Mouse (Mus musculus): ENCODE data around the gene Ppm1h.

Gene Ppm1h

DNA sequence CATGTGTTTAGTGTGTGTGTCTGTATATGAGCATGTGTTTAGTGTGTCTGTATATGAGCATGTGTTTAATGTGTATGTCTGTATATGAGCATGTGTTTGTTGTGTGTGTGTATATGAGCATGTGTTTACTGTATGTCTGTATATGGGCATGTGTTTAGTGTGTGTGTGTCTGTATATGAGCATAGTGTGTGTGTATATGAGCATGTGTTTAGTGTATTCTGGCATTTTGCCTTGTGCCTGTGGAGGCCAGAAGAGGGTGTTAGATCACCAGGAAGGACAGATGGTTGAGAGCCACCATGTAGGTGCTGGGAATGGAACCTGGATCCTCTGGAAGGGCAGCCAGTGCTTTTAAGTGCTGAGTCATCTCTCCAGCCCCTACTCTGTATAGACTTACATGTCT is 300.8 kb downstream of the Ppm1h start:
- DNase-seq (ENCODE audit: low read depth) = no peak

DNA sequence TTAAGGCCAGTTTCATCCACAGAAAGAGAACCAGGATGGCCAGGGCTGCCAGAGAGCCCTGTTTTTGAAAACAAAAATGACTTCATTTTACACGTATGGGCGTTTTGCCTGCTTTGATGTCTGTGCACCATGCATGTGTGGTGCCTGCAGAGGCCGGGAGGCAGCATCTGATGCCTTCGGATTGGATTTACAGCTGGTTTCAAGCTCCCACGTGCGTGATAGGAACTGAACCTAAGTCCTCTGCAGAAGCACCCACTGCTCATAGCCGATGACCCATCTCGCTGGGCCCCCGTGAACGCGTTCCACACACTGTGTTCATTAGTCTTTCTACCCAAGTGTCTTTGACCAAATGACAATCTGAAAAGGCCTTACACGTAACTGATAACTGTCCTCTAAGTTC is 301.6 kb downstream of the Ppm1h start:
- DNase-seq (ENCODE audit: low read depth) = no peak

DNA sequence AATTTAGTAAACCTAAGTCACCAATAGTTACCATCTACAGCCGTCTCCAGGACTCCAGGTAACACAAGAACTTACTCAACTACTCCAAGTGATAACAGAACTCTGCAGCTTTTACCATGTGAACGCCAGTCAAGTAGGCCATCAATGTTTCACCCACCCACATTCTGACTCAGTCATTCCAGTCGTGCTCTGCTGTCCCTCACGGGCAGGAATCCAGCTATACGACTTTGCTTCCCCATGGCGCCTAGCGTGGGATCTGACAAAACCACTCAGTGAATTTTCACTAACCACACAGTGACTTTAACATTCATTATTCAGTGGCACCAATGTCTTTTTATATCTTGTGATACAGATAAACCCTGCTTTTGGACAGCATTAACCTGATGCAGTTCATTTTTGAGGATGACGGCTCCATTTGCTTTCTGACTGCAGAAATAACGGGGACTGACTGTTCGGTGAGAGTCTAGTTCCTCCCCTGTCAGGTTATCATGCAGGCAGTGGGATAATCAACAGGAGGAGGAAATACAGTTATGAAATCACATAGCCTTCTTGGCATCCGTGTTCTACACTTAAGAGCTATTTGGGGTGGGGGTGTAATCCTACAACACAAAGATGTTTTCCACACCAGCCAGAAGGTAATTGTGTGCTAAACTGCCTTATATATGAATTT is 304.5 kb downstream of the Ppm1h start:
- no peak for DNase-seq (ENCODE audit: low read depth)

DNA sequence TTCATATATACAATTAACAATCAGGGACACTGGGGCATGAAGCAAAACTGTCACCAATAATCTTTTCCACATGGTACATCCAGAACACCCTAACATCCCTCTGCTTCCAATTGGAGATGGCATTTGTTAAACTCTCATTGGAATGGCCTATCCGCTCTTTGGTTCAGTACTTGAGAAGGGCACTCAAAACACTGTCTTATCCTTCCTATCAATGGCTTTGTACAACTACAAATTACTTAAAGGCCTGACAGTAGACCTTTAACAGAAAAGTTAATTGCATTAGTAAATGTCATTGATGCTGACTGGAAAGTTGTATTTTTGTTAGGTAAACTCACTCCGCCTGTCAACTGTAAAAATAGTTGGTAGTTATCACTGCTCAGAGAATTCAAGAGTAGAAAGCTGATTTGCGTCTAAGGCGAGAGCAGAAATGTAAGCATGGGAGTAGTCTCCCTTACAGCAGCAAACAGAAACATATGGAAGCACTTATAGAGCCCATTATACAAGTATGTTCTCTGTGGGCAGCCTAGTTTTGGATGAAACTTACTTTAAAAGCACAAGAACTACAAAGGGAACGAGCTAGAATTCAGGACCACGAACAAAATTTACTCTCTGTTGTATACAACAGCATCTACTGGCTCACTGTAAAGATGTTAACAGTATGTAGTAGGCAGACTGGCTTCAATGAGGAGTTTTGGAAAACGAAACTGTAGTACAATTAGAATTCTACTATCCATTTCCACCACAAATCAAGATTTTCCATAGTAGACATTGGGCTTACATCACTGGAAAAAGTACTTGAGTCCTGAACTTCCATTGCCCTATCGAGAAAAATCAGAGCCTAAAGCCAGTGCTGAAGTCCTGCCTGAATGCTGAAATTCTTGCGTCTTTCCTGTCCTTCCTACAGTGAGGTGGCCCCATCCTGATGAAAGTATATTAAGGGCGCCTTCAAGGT is 305.3 kb downstream of the Ppm1h start:
- DNase-seq (ENCODE audit: low read depth) = no peak

DNA sequence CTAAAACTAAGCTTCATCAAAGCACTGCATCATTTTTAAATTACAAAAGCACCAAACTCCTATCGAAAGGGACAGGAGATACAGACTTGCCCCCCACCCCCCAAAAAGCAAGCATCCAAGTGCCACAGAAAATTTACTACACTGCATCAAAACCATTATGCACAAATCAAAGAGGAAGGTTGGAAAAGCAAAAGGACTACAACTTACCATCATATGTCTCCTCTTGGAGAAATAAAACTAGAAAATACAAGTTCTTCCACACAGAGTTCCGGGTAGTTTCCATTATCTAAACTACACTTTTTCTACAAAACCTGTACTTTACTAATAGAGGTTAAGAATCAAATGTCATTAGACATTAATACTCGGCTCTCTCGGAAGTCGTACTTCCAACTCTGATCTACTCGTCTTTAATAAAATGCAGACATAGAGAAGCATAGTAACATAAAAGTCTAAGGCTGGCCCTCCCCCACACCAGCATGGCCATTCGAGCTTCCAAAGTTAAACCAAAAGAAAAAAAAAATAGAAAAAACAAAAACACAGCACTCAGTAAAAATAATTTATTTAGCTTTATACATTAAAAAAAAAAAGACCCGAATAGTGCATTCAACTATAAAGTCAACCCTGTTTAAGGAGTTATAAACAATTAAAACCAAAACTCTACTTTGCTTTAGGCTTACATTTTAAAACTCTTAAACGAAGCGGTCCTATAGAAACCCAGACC is 306.1 kb downstream of the Ppm1h start:
- DNase-seq (ENCODE audit: low read depth) = no peak

DNA sequence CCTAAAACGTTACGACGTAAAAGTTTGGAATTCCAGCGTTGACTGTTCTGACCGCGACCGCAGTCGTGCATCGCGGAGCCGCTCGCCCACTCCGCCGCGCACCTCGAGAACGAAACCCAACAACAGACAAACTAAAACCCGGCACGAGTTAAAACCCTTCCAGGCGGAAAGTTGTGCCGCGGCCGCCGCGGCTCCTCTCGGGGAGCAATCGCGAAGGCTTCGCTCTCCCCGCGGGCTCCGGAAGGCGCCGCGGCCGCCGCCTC is 306.6 kb downstream of the Ppm1h start:
- no peak for DNase-seq (ENCODE audit: low read depth)

DNA sequence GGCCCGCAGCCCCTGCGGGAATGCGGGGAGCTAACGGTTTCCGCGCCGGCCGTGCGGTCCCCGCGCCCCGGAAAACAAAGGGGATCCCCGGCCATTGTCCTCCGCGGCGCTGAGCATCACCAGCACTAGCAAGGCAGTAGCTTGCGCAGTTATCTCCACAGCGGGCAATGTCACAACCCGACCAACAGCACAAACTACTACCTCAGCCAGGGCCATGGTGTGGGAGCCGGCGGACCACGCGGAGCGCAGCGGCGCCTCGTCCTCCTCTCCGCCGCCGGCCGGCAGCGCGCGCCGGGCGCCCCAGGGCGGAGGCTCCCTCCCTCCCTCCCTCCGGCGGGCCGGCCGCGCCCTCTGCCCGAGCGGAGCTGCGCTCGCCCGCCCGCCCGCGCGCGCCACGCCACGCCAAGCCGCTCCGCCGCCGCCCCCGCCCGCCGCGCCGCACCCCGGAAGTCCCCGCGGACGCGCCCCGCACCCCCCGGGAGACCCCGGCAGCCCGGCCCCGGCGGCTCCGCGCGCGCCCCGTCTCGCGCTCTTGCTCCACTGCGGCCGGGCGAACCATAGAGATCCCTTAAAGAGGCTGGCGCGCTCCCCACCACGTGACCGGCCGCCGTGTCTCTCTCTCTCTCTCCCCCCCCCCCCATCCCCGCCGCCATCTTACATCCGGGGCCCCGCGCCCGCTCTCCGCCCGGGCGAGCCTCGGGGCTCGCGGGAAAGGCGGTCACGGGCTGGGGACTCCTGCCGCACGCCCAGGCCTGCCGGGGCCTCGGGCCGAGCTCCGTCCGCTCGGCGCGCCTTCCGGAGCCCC is 307.2 kb downstream of the Ppm1h start:
- peak; percentile 45 for DNase-seq (ENCODE audit: low read depth)

DNA sequence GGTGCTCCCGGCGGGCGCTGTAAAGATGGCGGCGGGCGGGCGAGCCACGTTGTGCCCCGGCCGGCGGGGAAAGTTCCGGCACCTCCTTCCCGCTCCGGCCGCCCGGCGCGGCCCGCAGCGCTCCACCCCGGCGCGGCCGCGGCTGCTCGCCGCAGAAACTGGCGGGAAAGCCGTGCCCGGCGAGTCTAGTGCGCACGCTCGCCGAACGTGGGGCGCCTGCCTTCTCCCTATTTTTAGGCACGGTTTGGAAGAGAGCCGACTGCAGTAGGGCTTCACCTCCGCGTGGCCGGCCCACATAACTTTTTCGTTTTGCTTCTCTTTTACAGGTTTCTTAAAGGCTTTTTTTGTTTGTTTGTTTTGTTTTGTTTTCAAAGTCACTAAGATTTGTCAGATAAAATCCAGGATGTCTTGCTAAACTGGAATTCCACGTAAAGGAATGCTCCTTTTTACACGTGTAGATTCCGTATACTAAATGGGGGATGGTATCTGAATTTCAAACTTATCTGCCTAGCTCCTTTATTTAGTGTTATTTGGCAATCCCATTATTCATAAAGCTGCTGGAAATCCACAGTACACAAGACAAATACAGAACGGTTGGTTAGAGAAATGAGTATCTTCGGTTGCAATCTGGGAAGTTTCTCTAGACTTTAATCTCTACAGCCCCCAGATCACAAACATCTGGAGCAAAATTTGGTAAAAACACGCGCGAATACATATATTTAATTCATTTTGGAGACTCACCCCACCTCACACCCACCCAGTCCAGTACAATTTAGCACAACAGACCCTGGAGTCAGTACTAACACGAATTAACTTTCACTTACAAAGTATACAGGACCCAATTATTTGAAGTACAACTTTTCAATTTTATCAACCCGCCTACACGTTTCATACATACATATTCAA is 308.0 kb downstream of the Ppm1h start:
- peak; percentile 53 for DNase-seq (ENCODE audit: low read depth)

DNA sequence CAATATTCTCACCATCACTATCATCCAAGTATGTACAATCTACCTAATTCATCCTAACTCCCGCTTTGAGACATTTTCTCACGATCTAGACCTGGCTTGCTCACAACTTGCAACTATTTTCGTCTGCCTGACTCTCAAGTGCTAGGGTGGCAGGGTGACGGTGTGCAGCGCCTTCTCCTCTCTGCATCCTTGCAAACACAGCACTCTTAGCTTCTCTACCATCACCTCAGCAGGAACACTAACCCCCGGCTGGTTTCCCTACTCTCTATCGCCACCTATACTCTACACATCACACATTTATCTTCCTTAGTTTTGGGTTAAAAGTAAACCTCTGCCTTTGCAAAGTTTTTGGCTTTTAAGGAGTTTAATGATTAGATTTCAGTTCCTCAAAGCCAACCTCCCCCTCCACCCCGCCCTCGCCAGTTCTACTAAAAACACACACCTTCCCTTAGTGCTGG is 309.1 kb downstream of the Ppm1h start:
- peak; percentile 39 for DNase-seq (ENCODE audit: low read depth)

DNA sequence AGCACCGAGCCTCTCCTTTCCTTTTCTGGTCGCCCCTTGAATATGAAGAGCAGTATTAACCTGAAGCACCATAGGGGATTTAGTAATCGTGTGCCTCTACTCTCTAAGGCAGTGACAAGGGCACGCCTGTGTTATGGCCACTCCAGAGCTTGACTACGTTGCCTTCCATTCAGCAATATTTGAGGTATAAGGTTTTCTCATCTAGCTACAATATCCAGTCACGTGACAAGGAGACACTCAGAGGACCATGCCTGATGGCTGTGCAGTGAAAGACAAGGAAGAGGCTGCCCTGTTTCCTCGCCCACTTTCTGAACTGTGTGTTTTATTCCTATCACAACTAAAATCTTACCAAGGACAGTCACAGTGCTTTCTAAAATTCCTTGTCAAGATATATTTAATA is 309.8 kb downstream of the Ppm1h start:
- no peak for DNase-seq (ENCODE audit: low read depth)

DNA sequence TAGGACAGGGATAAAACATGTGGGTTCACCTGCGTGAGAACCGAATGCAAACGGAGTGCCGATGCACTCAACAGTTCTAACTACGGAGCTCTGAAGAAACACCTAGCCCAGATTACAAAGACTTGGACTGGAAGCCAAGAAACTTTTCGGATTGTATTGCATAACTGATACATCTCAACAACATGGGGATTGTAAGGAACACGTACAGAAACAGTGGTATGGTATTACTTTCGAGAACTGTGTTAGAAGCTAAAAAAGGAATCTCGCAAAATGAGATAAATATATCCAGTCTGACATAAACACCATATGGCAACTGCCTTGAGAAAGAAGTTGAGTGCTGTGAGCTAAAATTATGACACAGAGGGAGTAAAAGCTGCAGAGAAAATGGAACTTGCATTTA is 311.4 kb downstream of the Ppm1h start:
- DNase-seq (ENCODE audit: low read depth) = no peak

DNA sequence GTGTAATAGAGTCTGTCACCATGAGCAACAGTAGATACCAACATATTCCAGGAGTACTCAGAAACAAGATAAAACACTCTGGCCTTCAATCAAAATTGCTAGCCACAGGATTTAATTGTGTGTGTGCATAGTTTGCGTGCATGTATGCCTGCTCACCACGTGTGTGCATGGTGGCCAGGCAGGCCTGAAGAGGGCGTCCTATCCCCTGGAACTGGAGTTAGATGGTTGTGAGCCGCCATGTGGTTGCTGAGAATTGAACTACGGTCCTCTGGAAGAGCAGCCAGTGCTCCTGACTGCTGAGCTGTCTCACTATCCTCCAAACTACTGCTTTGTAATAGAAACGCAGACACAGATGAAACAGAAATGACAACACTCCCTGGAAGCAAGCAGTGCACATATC is 312.0 kb downstream of the Ppm1h start:
- no peak for DNase-seq (ENCODE audit: low read depth)

DNA sequence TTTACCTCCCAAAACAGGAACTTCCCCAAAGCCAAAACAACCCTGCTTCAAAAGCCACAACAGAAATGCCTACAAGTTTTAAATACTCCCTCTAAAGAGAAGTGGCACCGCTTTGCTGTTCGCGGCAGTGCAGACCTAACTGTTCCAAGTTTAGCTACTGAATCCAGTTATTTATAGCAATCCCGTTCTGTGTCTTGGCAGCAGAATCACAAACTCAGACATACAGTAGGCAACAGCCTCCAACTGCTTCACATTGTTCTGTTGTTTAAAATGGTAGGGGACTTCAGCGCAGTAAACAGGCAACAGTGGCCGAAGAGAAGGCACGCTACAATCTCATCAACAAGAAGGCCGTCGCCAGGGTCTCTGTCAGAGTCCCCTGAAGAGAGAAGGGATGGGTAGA is 312.5 kb downstream of the Ppm1h start:
- DNase-seq (ENCODE audit: low read depth) = no peak

DNA sequence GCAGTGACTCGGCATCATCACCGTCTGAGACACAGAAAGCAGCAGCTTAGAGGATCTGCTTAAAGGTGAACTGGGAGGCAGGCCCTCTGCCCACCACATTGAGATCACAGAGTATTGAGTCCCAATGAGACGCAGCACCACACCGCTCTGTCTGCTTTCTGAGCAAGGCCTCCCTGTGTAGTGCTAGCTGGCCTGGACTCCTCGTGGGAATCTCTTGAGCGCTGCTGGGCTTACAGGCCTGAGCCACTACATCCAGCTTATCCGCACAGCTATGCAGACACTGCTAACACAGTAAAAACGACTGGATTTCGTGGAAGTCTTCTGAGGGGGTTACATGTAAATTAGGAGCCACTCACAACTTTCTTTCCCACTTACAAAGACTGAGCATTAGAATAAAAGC is 313.1 kb downstream of the Ppm1h start:
- DNase-seq (ENCODE audit: low read depth) = no peak

DNA sequence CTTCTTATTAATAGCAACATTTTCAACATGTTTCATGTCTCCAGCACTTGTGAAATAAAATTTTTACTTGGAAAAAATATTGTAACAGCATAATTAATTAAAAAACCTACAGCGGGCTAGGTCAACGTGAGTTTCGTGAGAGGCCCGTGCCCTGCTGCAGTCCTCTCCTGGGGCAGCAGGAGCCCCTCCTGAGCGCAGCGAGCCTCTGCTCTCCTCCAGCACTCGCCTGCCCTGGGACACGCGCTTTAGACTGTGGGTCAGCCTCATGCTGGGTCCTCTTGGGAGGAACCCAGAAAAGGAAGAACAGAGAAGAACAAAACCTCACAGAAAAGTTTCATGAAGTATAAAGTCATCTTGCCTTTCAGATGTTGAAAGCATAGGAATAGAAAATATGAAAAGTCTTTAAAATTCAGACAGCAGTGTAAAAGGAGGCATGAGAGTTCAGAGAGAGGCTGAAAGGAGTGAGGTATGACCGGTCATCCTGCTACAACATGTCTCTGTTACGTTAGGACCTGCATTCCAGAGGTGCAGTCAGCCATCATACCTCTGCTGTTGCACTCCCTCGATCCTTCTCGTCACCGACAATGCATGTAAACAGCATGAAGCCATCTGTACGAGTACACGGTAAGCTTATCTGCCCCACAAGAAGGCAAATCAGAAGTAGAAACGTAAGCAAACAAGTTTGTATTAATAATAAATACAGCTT is 316.0 kb downstream of the Ppm1h start:
- DNase-seq (ENCODE audit: low read depth) = no peak
